Comparison of ENCODE assay signal across 8 mouse cellular contexts in the genomic region with DNA sequence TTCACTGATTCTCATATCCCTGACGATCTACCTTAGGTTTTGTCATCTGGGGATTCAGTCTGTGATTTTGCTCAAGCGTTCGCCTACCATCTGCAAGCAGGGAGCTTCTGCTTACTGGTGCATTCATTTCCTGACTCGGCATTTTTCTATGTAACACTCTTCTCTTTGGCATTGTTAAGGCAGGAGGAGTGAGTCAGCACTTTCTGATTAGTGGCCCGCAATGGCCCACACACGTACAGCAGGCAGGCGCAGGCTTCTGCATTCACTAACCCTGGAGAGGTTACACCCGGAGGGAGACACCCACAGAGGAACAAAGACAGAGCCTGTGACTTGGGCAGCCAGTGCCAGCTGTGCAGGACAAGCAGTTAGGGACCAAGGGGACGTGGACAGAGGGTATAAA. TPM values are rescaled to one million over a fixed set of nuclear protein-coding genes. Genes with fewer than 3 reads are reported as not detected.
DNase-seq lines count a peak whose midpoint lies in the region; ATAC-seq lines count a peak whose summit lies in the region.

No protein-coding gene starts in this region.

- H3K27ac ChIP-seq in forebrain, embryonic 13.5 days: no peak overlapping the region
- no peak overlapping the region for H3K27ac ChIP-seq in forebrain, embryonic 15.5 days (replicated peaks)
- H3K27ac ChIP-seq in hindbrain, embryonic 14.5 days: no peak overlapping the region
- H3K27ac ChIP-seq in midbrain, embryonic 12.5 days (replicated peaks): 0 out of 2 replicates have a peak overlapping the region, but pooled peaks have one; percentile 17

- no peak overlapping the region for H3K4me2 ChIP-seq in forebrain, embryonic 13.5 days
- no peak overlapping the region for H3K4me2 ChIP-seq in forebrain, embryonic 15.5 days (replicated peaks)
- 0 out of 2 replicates have a peak overlapping the region, but pooled peaks have one; percentile 15 for H3K4me2 ChIP-seq in hindbrain, embryonic 14.5 days (replicated peaks)
- H3K4me2 ChIP-seq in midbrain, embryonic 12.5 days (replicated peaks): no peak overlapping the region

- H3K4me3 ChIP-seq in forebrain, embryonic 13.5 days: no peak overlapping the region
- H3K4me3 ChIP-seq in forebrain, embryonic 15.5 days: no peak overlapping the region
- H3K4me3 ChIP-seq in hindbrain, embryonic 14.5 days (replicated peaks; ENCODE audit: low read length): no peak overlapping the region
- H3K4me3 ChIP-seq in midbrain, embryonic 12.5 days: no peak overlapping the region

- no peaks in the 10 kb centered on the region for H3K4me1 ChIP-seq in forebrain, embryonic 13.5 days
- H3K4me1 ChIP-seq in forebrain, embryonic 15.5 days: no peaks in the 10 kb centered on the region
- H3K4me1 ChIP-seq in hindbrain, embryonic 14.5 days (replicated peaks; ENCODE audit: control insufficient read depth, insufficient read depth, low read length): no peaks in the 10 kb centered on the region; the same call in 1 of the 2 replicates
- no peaks in the 10 kb centered on the region for H3K4me1 ChIP-seq in midbrain, embryonic 12.5 days

- 60% methylated on average over 9 of the region's 9 CpGs for WGBS in forebrain, embryonic 13.5 days
- WGBS in forebrain, embryonic 15.5 days: 59% methylated on average over 9 of the region's 9 CpGs
- 39% methylated on average over 9 of the region's 9 CpGs for WGBS in hindbrain, embryonic 14.5 days
- 55% methylated on average over 9 of the region's 9 CpGs for WGBS in midbrain, embryonic 12.5 days

- H3K27me3 ChIP-seq in forebrain, embryonic 13.5 days: no peaks in the 10 kb centered on the region
- H3K27me3 ChIP-seq in forebrain, embryonic 15.5 days: no peaks in the 10 kb centered on the region
- no peaks in the 10 kb centered on the region for H3K27me3 ChIP-seq in hindbrain, embryonic 14.5 days (ENCODE audit: control insufficient read depth, insufficient read depth, low read length)
- H3K27me3 ChIP-seq in midbrain, embryonic 12.5 days: no peaks in the 10 kb centered on the region

- no peaks in the 10 kb centered on the region for H3K9me3 ChIP-seq in forebrain, embryonic 13.5 days (replicated peaks)
- no peaks in the 10 kb centered on the region for H3K9me3 ChIP-seq in forebrain, embryonic 15.5 days
- no peaks in the 10 kb centered on the region for H3K9me3 ChIP-seq in hindbrain, embryonic 14.5 days (ENCODE audit: control insufficient read depth, low read length)
- no peaks in the 10 kb centered on the region for H3K9me3 ChIP-seq in midbrain, embryonic 12.5 days

- H3K9ac ChIP-seq in forebrain, embryonic 13.5 days: no peak overlapping the region
- H3K9ac ChIP-seq in forebrain, embryonic 15.5 days (replicated peaks): no peak overlapping the region
- H3K9ac ChIP-seq in hindbrain, embryonic 14.5 days: no peak overlapping the region
- no peak overlapping the region for H3K9ac ChIP-seq in midbrain, embryonic 12.5 days (replicated peaks)

- ATAC-seq in forebrain, embryonic 13.5 days: 0 out of 2 replicates have a peak, but pooled peaks have one; percentile 48
- ATAC-seq in forebrain, embryonic 15.5 days (replicated peaks): no peak
- peak; percentile 27; the same call in 1 of the 2 replicates for ATAC-seq in hindbrain, embryonic 14.5 days (ENCODE audit: low FRiP score)
- ATAC-seq in midbrain, embryonic 12.5 days (ENCODE audit: low FRiP score, low read depth): peak; percentile 47; the same call in 1 of the 2 replicates

- DNase-seq in 416B (ENCODE audit: low read depth): peak; percentile 69
- peak; percentile 30 for DNase-seq in embryo, embryonic 11 days
- DNase-seq in hindbrain, embryonic 14.5 days (ENCODE audit: low spot score): peak; percentile 52
- DNase-seq in cerebellum, postnatal 25 days: no peak
- no peak for DNase-seq in urinary bladder, postnatal 4 days (ENCODE audit: low spot score in 2 of 2)

- no peaks in the 10 kb centered on the region for H3K36me3 ChIP-seq in forebrain, embryonic 13.5 days (ENCODE audit: poor library complexity, severe bottlenecking)
- no peaks in the 10 kb centered on the region for H3K36me3 ChIP-seq in forebrain, embryonic 15.5 days
- no peaks in the 10 kb centered on the region for H3K36me3 ChIP-seq in hindbrain, embryonic 14.5 days (replicated peaks; ENCODE audit: control insufficient read depth, insufficient read depth)
- 0 out of 2 replicates have a peak, but pooled peaks cover 5% of the 10 kb centered on the region for H3K36me3 ChIP-seq in midbrain, embryonic 12.5 days

RNA-seq across cellular contexts. Expression of gene Polr3g, which starts 19.2 kb away (rescaled TPM):
- 6.5 and 7.7 TPM in 2 replicates for polyA plus RNA-seq in forebrain, embryonic 13.5 days (2015; fragmentation: Nextera tagmentation; extraction: Ambion mirVana)
- 3.8 and 4.0 TPM in 2 replicates for polyA plus RNA-seq in forebrain, embryonic 15.5 days (2015; fragmentation: Nextera tagmentation; extraction: Ambion mirVana)
- 3.8 and 5.0 TPM in 2 replicates for polyA plus RNA-seq in hindbrain, embryonic 14.5 days (2014; fragmentation: Nextera tagmentation; extraction: Ambion mirVana)
- 8.8 and 10.5 TPM in 2 replicates for polyA plus RNA-seq in midbrain, embryonic 12.5 days (2016; fragmentation: Nextera tagmentation; extraction: Ambion mirVana)

RNA-seq across cellular contexts. Expression of gene Mblac2, which starts 19.5 kb away (rescaled TPM):
- 13.2 and 18.1 TPM in 2 replicates for polyA plus RNA-seq in forebrain, embryonic 13.5 days (2015; fragmentation: Nextera tagmentation; extraction: Ambion mirVana)
- 25.7 and 28.1 TPM in 2 replicates for polyA plus RNA-seq in forebrain, embryonic 15.5 days (2015; fragmentation: Nextera tagmentation; extraction: Ambion mirVana)
- 49.2 and 51.1 TPM in 2 replicates for polyA plus RNA-seq in hindbrain, embryonic 14.5 days (2014; fragmentation: Nextera tagmentation; extraction: Ambion mirVana)
- polyA plus RNA-seq in midbrain, embryonic 12.5 days (2016; fragmentation: Nextera tagmentation; extraction: Ambion mirVana): 7.5 and 8.7 TPM in 2 replicates

RNA-seq across cellular contexts. Expression of gene Lysmd3, which starts 34.1 kb away (rescaled TPM):
- 20.7 and 22.0 TPM in 2 replicates for polyA plus RNA-seq in forebrain, embryonic 13.5 days (2015; fragmentation: Nextera tagmentation; extraction: Ambion mirVana)
- 20.7 and 23.6 TPM in 2 replicates for polyA plus RNA-seq in forebrain, embryonic 15.5 days (2015; fragmentation: Nextera tagmentation; extraction: Ambion mirVana)
- 23.8 and 24.5 TPM in 2 replicates for polyA plus RNA-seq in hindbrain, embryonic 14.5 days (2014; fragmentation: Nextera tagmentation; extraction: Ambion mirVana)
- 25.9 and 27.6 TPM in 2 replicates for polyA plus RNA-seq in midbrain, embryonic 12.5 days (2016; fragmentation: Nextera tagmentation; extraction: Ambion mirVana)

RNA-seq across cellular contexts. Expression of gene Adgrv1, which starts 58.7 kb away (rescaled TPM):
- 31.3 and 36.8 TPM in 2 replicates for polyA plus RNA-seq in forebrain, embryonic 13.5 days (2015; fragmentation: Nextera tagmentation; extraction: Ambion mirVana)
- 16.1 and 17.3 TPM in 2 replicates for polyA plus RNA-seq in forebrain, embryonic 15.5 days (2015; fragmentation: Nextera tagmentation; extraction: Ambion mirVana)
- 9.8 and 13.2 TPM in 2 replicates for polyA plus RNA-seq in hindbrain, embryonic 14.5 days (2014; fragmentation: Nextera tagmentation; extraction: Ambion mirVana)
- 38.5 and 50.2 TPM in 2 replicates for polyA plus RNA-seq in midbrain, embryonic 12.5 days (2016; fragmentation: Nextera tagmentation; extraction: Ambion mirVana)

Comparison
In these comparisons a context has a peak if more than half of its experiments do, and no peak if none do; other contexts are left out.
1. DNase-seq: peak in 416B (single experiment), embryo, embryonic 11 days (single experiment) and hindbrain, embryonic 14.5 days (single experiment); none in cerebellum, postnatal 25 days (0 of 2) and urinary bladder, postnatal 4 days (0 of 2).